Mouse (Mus musculus): ENCODE measurements around the gene Rassf8.
A peak's percentile ranks its signal among the peaks of the same experiment; 100 is the strongest.

Rassf8 gene

DNA sequence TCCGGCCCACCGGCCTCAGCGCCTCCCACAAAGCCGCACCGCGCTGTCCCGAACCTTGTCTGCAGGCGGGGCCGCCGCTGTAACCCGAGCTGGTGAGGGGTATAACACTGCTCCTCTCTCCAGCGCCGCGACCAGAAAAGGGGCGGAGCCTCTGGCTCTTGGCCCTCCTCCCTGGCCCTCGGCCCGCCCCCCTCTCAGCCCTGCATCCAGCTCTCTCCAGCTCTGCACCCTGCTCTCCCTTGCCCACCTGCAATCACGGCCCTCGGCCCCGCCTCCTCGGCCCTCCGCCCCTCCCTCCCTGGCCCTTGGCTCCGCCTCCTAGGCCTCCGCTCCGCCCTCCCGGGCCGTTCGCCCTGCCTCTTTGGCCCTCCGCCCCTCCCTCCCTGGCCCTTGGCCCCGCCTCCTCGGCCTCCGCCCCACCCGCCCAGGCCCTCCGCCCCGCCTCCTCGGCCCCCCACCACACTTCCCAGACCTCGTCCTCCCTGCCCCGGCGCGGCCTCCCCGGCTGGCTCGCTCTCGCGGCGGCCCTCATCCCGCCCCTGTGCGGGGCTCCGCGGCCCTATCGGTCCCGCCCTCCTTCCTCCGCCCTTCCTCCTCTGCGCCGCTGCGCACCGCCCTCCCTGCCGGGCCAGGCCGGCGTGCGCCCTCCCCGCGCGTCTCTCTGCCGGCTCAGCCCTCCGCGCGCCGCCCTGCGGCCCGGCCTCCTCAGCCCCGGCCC, at the start of gene Rassf8:
TSS of gene Rassf8 (plus strand) at position 617 of the 718 bp plus-strand sequence.
- DNase-seq (ENCODE audit: low read depth), result peak; percentile 51

DNA sequence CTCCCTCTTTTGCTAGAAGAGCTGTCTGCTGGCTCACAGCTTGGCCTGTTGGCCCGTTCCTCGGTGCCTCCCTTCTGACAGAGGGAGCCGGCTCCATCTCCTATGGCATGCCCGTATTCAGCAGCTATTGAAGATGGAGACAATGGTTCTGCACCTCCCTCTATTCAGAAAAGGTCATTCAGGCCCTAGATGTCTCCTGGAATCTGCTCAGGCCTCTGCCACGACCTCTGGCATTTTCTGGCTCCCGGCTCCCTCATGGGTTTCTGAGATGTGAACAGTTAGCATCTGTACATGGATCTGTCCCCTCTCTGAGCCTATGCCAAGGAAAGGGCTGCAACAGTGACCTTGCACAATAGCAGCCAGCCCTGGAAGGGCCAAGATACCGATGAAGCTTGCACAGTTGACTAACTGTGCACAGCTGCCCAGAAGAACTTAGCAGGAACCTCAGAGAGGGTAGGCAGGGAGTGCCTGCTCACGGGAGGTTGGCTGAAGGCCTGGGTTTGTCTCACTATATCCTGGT, 45.5 kb upstream of the Rassf8 start:
- no peak for DNase-seq (ENCODE audit: low read depth)

DNA sequence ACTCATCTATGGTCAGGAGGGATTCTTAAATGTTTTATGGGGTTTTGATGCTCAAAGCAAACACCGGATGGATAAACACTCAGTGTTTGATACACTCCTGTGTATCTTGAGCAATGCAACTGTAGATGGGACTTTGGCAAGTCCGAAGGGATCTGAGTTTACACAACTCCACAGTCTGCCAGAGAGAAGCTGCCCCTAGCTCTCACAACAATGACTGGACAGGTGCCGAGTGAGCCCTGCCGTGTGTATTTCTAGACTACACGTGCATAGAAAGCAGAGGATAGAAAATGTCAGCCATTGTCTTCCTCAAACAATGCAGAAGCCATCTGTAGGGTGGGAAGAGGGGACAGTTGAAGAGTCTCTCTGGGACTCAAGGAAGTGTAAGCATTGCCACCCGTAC, 42.9 kb upstream of the Rassf8 start:
- DNase-seq (ENCODE audit: low read depth), result no peak

DNA sequence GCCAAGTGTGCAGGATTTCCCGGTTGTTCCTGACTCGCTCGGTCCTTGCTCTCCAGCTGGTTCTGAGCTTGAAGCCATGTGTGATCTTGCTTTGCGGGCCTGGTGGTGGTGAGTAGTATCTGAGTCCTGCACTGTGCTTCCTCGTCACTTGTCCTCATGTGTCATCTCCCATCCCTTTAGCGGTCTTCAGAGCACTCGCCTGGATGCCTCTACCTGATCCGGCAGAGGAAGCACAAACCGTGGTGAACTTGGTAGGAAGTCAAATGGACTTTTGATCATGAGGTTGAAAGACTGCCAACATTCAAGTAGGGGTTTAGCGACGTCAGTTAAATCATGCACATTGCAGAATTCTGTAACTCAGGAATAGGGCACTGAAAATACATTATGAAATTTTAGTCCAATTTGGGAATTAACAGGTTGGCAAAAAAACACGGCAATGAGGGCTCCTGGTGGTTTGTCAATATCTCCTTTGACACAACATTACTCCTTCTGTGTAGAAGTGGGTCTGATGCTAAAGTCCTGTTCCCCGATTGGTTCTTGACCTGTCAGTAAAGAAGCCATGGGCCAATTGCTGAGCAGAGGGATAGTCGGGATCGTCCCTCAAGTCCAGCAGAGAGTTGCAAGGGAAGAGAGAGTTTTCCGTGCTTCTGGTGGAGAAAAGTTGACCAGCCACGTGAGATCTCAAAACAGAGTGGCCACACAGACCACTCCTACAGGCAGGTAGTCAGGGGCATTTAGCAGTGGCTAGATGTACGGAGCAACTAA, 36.4 kb upstream of the Rassf8 start:
- DNase-seq (ENCODE audit: low read depth), result no peak

DNA sequence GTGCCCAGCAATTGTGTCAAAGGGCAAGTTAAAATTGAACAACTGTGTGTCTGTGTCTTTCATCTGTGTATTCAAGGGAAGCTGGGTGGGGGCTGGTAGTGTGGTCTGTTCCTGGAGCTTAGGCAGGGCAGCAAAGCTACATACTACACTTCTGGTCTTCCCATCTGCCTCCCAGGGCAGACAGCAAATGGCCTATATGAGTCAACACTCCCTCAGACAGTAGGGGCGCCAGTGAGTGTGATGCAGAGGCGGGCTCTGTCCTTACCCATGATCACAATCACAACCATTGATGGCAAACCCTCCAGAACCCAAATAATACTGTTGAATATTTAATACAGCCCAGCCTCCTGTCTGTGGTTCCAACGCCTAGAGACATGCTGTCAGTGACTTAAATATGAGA, 35.8 kb upstream of the Rassf8 start:
- DNase-seq (ENCODE audit: low read depth), result no peak

DNA sequence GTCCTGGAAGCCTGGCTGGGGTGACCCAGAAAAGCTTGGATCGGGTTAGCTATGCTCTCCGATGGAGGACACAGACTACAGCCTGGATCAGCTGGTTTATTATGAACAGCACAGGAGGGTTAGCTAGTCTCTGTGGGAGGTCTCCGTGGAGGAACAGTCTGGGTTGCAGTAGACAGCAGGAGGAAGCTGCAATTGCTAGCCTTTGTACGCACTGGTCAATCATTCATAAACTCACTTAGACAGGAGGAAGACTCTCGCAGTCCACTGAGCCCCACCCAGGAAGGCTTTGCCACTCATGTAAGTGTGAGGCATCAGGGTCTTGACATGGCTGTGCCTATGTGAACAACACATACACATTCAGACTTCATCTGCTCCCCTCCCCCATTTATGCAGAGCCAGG, 35.2 kb upstream of the Rassf8 start:
- DNase-seq (ENCODE audit: low read depth), result no peak

DNA sequence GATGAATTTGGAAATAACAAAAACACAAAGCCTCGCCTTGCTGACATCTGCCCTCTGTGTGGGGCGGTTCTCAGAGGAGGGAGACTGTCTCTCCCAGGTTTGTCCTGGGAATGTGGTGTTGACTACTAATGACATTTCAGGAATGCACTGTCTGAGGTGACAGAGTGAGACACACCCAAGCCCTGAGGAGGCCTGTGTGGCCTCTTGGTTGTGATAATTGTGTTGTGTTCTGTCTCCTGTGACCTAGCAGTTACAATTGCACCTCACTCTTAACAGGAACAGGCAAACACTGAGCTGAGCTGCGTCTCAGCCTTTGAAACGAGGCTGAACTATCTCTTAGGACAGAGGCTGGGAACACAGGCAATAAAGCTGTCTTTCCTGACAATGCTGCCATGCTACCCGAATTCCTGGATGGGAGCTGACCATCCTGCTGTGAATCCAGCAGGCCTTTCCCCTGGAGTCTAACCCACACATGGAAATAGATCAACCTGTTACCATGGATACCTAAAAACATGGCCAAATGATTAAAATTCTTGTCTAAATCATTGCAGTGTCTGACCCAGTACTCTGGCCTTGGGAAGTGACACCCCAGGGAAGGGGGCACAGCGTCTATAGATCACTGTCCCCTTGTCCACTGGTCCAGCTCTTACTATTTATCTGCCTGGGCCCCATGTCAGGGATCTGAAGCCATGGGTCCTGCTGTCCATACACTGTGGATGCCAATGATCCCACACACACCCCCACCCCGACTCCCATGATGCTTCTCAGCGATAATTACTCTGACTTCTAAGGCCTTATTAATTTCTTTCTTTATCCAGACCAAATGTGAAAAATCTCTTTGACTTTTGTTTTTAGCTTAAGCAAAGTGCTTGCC, 33.1 kb upstream of the Rassf8 start:
- DNase-seq (ENCODE audit: low read depth), result no peak

DNA sequence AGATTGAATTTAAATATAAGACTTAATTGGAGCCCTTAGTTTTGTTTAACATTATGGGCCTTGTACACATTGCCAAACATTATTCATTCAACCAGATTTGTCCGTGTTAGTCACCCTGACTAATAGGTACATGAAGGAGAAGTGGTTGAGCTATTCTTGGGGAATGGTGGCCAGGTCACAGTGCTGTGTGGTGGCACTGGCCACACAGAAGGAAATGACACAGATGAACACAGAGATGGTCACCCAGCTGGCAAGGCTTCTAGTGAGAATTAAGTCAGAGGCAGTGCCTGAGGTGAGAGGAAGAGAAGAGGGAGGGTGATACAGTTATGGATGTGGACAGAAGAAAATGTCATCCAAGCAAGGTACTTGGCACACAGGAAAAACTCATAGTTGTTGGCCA, 32.4 kb upstream of the Rassf8 start:
- DNase-seq (ENCODE audit: low read depth), result no peak

DNA sequence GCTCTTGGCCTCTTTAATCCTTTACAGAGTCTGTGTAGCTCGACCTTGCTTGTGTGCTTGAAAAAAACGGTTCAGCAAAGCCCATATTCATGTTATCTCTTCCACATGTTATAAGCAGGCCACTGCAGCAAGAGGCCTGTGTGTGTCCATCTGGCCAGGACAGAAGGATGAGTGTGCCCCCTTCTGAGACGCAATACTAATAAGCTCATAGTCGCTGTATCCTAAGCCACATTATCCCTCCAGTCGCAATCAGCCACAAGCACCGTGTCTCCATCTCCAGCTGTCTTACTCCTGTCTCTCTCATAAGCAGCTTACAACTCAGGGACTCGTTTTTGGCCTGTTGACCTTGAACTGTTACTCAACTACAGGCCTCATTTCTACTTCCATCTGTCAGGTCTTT, 24.0 kb upstream of the Rassf8 start:
- DNase-seq (ENCODE audit: low read depth), result no peak

DNA sequence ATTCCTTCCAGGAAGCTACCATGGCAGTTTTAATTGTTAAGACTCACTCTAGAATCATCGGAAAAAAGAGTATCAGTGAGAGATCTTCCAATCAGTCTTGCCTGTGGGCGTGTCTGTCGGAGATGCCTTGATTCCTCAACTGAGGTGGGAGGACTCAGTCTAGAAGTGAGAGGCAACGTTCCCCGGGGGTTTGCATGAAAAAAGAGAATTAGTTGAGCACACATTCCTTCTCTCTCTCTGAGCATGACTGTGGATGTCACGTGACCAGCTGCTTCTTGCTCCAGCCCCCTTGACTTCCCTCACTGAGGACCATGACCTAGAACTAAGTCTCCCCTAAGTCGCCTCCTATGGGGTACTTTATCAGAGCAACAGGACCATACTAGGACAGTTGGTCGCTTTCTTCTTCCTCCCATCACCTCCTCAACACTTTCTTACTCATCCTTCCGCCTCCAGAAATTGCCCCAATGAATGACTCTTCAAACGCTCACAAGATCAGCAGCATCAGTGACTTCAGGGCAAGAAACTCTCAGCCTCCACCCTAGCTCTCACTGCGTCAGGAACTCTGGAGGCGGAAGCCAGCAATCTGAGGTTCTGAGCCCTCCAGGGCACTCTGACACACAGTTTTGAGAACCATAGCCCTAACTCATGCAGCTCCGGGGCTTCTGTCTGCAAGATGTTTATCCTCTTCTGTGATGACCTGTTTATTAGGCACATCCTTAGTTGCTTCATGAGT, 23.3 kb upstream of the Rassf8 start:
- no peak for DNase-seq (ENCODE audit: low read depth)

DNA sequence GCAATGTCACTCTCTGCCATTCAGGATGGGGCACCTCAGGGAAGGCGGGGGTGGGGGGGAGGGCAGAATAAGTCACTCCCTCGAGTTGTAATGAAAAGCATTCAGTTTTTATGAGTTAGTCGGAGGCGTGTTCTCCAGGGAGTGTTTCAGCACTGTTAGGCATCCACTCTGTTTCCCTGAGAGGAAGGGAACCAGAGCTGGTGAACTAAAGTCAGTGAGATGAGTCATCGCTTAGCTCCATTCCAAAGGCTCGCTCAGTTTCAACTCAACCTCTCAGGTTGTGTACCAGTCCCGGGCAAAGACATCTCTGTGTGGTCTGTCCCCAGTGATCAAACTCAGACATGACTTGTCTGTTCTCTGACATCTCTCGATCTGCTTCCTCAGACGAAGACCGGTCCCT, 20.7 kb upstream of the Rassf8 start:
- no peak for DNase-seq (ENCODE audit: low read depth)

DNA sequence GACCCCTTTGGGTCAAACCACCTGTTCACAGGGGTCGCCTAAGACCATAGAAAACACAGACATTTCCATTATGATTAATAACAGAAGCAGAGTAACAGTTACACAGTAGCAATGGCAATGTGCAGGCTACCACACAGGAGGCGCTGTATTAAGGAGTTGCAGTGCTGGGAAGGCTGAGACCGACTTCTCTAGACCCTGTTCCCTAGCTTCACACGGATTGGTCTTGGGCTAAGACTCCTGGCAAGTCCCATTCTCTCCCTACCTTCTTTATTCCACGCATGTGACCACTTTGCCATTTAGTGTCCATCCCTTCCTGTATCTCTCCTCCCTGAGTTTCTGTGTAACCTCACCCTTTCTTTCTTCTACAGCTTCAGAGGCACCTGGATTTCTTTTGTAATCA, 19.6 kb upstream of the Rassf8 start:
- DNase-seq (ENCODE audit: low read depth), result no peak

DNA sequence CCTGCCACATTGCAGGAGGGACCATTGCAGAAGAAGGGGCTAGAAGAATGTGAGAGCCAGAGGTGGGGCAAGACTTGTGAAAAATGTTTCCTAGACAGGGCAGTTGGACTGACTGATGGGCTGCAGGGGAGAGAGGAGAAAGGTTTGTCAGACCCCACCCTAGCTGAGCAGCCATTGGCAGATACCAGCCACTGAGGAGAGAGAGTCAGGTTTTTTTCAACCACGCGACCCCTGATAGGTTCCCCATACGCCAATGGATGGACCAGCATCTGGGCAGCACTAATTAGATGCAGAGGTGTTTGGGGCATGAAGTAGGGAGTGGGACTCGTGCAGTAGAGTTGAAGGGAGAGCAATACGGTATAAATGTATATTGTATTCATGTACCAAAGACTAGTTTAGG, 13.7 kb upstream of the Rassf8 start:
- DNase-seq (ENCODE audit: low read depth), result no peak

DNA sequence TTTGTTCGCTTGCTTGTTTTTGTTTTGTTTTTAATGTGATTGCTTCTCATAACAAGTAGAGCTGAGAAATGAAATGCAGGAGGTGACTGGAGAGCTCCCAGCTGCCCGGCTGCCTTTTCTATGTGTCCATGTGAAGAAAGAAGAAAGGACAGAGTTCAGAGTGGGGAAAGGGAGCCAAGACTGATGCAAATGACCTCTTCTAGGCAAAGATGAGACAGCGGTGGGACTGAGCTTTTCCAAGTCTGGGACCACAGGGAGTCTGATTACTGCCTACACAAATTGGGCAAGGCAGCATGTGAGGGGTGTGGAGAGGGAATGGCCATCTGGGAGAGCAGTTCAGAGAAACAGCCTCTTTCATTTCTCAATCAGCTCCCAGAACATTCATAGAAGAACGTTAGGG, 13.3 kb upstream of the Rassf8 start:
- DNase-seq (ENCODE audit: low read depth), result no peak

DNA sequence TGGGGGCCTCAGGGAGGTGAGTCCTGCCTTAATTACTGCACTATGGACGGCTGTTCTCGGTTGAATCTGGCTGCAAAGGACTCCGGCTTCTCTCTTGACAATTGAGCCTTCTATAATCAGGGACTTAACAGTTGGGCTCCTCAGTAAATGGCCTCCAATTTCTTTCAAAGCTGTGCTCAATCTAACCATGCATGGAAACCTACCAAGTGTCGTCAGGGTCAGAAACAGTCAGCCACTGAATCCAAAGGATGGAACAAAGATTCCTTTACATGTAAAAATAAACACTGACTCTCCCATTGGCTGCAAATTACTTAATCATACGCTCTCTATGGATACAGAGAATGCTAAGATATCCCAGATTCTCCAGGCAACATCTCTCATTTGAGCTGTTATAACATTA, 12.6 kb upstream of the Rassf8 start:
- no peak for DNase-seq (ENCODE audit: low read depth)

DNA sequence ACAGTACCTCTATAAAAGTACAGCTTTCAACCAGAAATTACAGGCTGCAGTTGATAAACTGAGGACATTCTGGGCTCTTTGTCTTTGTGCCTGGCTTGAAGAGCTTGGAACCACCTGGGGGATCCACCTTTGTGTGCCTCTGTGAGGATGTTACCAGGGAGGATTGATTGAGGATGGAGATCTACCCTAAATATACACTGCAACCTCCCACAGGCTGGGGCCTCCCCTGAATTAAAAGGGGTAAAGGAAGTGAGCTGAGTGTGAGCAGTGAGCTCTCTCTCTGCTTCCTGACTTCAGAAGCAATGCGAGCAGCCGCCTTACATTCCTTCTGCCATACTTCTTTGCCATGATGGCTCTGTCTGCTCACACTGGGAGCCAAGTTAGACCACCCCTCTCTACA, 10.4 kb upstream of the Rassf8 start:
- DNase-seq (ENCODE audit: low read depth), result no peak

DNA sequence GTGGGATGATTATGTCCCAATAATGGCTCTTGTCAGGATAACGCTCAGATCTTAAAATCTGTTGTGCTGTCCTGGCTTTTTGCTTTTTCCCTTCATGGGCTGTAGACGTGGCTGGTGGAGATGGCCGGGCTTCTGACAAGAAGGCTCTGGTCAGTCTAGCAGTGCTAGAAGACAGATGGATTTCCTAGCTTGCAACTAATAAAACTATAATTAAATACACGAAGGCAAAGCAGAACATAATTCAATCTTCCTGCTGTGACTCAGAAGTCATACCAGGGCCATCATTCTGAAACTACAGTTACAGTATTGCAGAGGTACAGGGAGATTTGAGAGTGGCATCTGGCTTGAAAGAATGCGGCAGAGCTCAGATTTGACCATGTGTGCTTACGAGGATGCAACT, 7.3 kb upstream of the Rassf8 start:
- no peak for DNase-seq (ENCODE audit: low read depth)

DNA sequence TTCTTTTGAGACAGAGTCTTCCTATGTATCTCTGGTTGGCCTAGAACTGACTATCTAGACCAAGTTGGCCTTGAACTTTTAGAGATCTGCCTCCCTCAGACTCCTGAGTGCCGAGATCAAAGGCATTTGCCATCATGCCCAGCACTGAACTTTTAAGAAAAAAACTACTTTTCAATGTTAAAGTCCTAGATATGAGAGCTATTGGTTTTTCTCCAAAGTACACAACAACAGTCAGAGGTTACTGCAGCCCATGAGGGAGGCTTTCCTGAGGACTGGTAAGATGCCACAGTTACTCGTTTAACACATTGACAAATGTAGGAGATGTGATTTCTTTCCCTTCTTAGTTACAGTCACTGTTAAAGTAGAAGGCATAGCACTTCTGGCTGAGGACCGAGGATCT, 6.5 kb upstream of the Rassf8 start:
- DNase-seq (ENCODE audit: low read depth), result no peak

DNA sequence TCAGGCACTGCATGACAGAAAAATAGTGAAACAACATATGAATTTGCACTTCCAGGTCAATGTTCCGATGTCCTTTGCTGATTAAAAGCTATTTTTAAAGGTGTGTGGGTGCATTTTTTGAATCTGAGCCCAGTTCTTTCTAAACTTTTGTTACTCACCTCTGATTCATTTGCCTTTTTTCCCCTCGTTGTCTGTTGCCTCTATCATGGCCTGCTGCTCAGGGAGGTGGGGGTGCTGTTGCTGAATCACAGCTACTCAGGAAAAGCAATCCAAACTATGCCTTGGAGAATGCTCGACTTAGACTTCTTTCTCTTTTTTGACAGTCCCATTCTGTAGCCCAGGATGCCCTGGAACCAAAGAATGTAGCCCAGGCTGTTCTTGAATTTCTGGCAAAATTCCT, 1.3 kb upstream of the Rassf8 start:
- DNase-seq (ENCODE audit: low read depth), result no peak

DNA sequence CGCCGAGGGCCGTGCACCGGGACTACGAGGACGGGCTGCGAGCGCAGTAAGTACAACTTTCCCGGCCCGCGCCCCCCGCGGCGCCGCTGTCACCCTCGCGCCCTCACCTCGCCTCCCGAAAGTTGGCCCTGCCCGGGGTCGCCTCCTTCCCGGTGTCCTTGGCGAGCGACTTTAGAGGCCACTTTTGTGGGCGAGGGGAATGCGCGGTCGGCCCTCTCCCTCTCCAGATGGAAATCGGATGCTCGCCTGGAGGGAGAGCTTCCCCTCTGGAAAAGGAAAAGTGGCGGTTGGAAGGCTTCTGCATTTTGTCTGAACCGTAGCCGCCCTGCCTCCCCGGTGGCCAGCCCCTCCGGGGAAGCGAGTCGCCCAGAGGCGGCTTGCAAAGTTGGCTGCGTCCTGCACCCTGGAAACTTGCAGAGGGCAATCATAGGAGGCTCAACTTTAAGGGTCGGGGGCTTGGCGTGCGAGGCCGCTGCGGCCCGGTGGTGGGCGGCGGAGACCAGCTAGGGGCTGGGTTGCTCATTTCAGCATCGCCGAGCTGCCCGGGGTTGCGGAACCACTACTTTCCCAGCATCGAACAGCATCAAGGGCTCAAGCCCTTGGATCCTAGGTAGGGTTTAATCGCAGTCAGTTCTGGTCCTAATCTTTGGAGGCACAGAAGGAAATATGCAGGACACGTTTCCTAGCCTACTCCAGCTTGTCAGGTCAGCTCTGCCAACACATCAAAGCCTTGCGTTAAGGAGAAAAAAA, 548 bp downstream of the Rassf8 start:
- DNase-seq (ENCODE audit: low read depth), result no peak

Data from c-Kit-positive CD71-negative TER-119-negative erythroid progenitor cells, embryonic 14.5 days (primary cell).